Mouse (Mus musculus) heart, postnatal 10 days (tissue): ENCODE results near the gene Ddrgk1. TPM values are rescaled to one million over a fixed set of nuclear protein-coding genes. Genes with fewer than 3 reads are reported as not detected.
"Not testable (repeated sequence)": the region's sequence is repeated elsewhere in the genome, so short reads cannot be mapped to it uniquely, and the experiment has no call there.

Experiments used
- DNase-seq, 2 experiments: peaks; one replicate each; pipeline ENCODE4 v3.0.0; 2021
- intact Hi-C: fragments of 180-260 bp; cut with DNase I; formaldehyde crosslinking; loops from one replicate; pipeline ENCODE4 v1.15.1; 2025
- total RNA-seq, 2 experiments: library from RNA; stranded (reverse); gene quantifications; 2 replicates each; pipeline ENCODE4 v1.2.3; 2021

The Ddrgk1 gene
- total RNA-seq, 2 experiments from 2014 or later, result 63.0 to 68.3 TPM

- intact Hi-C loops, result no loop called here
- no peak for DNase-seq
These were observed 8.7 kb downstream of the Ddrgk1 start for GRCm38 (mm10) chr2:130655660-130656339.

GRCm38 (mm10) chr2:130653760-130654159, 10.7 kb downstream of the Ddrgk1 start:
- intact Hi-C loops, result no loop called here
- no peak for DNase-seq

GRCm38 (mm10) chr2:130653303-130653702, 11.2 kb downstream of the Ddrgk1 start:
- intact Hi-C loops, result no loop called here
- DNase-seq, result no peak

- intact Hi-C loops, DNase-seq: not testable (repeated sequence)
These were observed 15.4 kb downstream of the Ddrgk1 start for GRCm38 (mm10) chr2:130649028-130649427.

- DNase-seq, result no peak
- intact Hi-C loops, result no loop called here
These were observed 19.3 kb downstream of the Ddrgk1 start for GRCm38 (mm10) chr2:130645198-130645597.

GRCm38 (mm10) chr2:130642684-130643369, 21.6 kb downstream of the Ddrgk1 start, which contains the start of gene Lzts3:
Gene Lzts3 (minus strand): TSS chr2:130642803.
- intact Hi-C loops, result no loop called here
- DNase-seq, result peak; percentile 94 to 95

GRCm38 (mm10) chr2:130642197-130642660, 22.2 kb downstream of the Ddrgk1 start:
- no peak for DNase-seq
- intact Hi-C loops, result no loop called here

GRCm38 (mm10) chr2:130641351-130642025, 23.0 kb downstream of the Ddrgk1 start:
- no peak for DNase-seq
- intact Hi-C loops, result no loop called here

- DNase-seq, result no peak
- intact Hi-C loops, result no loop called here
These were observed 25.2 kb downstream of the Ddrgk1 start for GRCm38 (mm10) chr2:130639276-130639675.

GRCm38 (mm10) chr2:130638101-130638611, 26.3 kb downstream of the Ddrgk1 start:
- intact Hi-C loops, result no loop called here
- DNase-seq, result no peak

- DNase-seq, result no peak
- intact Hi-C loops, result no loop called here
These were observed 28.6 kb downstream of the Ddrgk1 start for GRCm38 (mm10) chr2:130635847-130636246.

GRCm38 (mm10) chr2:130634739-130635411, 29.6 kb downstream of the Ddrgk1 start:
- intact Hi-C loops, result no loop called here
- DNase-seq, result peak; percentile 23 to 40

- intact Hi-C loops, result no loop called here
- no peak for DNase-seq
These were observed 30.3 kb downstream of the Ddrgk1 start for GRCm38 (mm10) chr2:130634006-130634738.

GRCm38 (mm10) chr2:130632887-130633675, 31.4 kb downstream of the Ddrgk1 start:
- intact Hi-C loops, result no loop called here
- DNase-seq, result no peak

GRCm38 (mm10) chr2:130632416-130632815, 32.0 kb downstream of the Ddrgk1 start:
- intact Hi-C loops, result no loop called here
- DNase-seq, result no peak

- intact Hi-C loops, result no loop called here
- DNase-seq, result peak; percentile 95 to 97
These were observed 34.6 kb downstream of the Ddrgk1 start, which contains the start of the genes Fastkd5 and Ubox5 for GRCm38 (mm10) chr2:130629839-130630203. Gene Fastkd5 (minus strand): TSS chr2:130630027. Gene Ubox5 (minus strand): TSS chr2:130630038.

- DNase-seq, result no peak
- intact Hi-C loops, result no loop called here
These were observed 35.2 kb downstream of the Ddrgk1 start for GRCm38 (mm10) chr2:130629080-130629838.

- intact Hi-C loops, result no loop called here
- DNase-seq, result no peak
These were observed 36.0 kb downstream of the Ddrgk1 start for GRCm38 (mm10) chr2:130628424-130628823.
